Mouse (Mus musculus) stomach, postnatal 0 days (tissue): ENCODE measurements around the gene Flot2. TPM values are rescaled to one million over a fixed set of nuclear protein-coding genes. Genes with fewer than 3 reads are reported as not detected.

Source experiments
- ATAC-seq: fragments of 200-750 bp; cut with Nextera tagmentation; 2 replicates; pipeline ENCODE4 v1.8.0; 2017; ENCODE audit not compliant: low FRiP score, low TSS enrichment
- DNase-seq: peaks from one replicate; pipeline ENCODE4 v3.0.0-alpha.2; 2016; ENCODE audit warnings: low spot score
- H3K27ac ChIP-seq: fragments of 300-500 bp; sonication (generic); replicated peaks from 2 replicates; pipeline ENCODE4 v1.5.1; 2014; ENCODE audit warnings: mild to moderate bottlenecking, control low read depth
- H3K27me3 ChIP-seq: fragments of 300-500 bp; sonication (generic); 2 replicates; pipeline ENCODE4 v1.6.1; 2014; ENCODE audit warnings: low read length; ENCODE audit not compliant: control insufficient read depth, insufficient read depth
- H3K36me3 ChIP-seq: fragments of 300-500 bp; sonication (generic); 2 replicates; pipeline ENCODE4 v1.6.1; 2014; ENCODE audit warnings: low read length, mixed read lengths; ENCODE audit not compliant: control insufficient read depth, insufficient read depth
- H3K4me1 ChIP-seq: fragments of 300-500 bp; sonication (generic); replicated peaks from 2 replicates; pipeline ENCODE4 v1.6.1; 2014; ENCODE audit warnings: antibody characterized with exemption; ENCODE audit not compliant: control insufficient read depth, insufficient read depth
- H3K4me2 ChIP-seq: fragments of 300-500 bp; sonication (generic); replicated peaks from 2 replicates; pipeline ENCODE4 v1.6.1; 2014; ENCODE audit warnings: low read depth, mild to moderate bottlenecking, control low read depth, moderate library complexity
- H3K4me3 ChIP-seq: fragments of 300-500 bp; sonication (generic); 2 replicates; pipeline ENCODE4 v1.5.1; 2014; ENCODE audit warnings: low read depth, low read length, control low read depth
- H3K9ac ChIP-seq: fragments of 300-500 bp; sonication (generic); 2 replicates; pipeline ENCODE4 v1.6.1; 2014; ENCODE audit warnings: mild to moderate bottlenecking, low read length, control low read depth, mixed read lengths
- H3K9me3 ChIP-seq: fragments of 300-500 bp; sonication (generic); 2 replicates; pipeline ENCODE4 v1.6.1; 2016; ENCODE audit warnings: low read length; ENCODE audit not compliant: control insufficient read depth
- CTCF ChIP-seq: IDR thresholded peaks from 2 replicates; pipeline ENCODE4 v1.5.1; 2016; ENCODE audit warnings: antibody characterized with exemption, low read depth, mild to moderate bottlenecking, moderate library complexity
- EP300 ChIP-seq: optimal IDR thresholded peaks from 2 replicates; pipeline ENCODE3; 2016; ENCODE audit warnings: antibody characterized with exemption
- WGBS: fragments of 180-500 bp; shearing (Covaris S2); extraction: QIAGEN DNeasy Blood & Tissue Kit; methylation state at CpG from one replicate; pipeline ENCODE4 v1.1.7; 2014; 5-methylcytosine and 5-hydroxymethylcytosine counted together
- polyA plus RNA-seq: library from polyadenylated mRNA; unstranded; fragments of >200 nt; fragmentation: Nextera tagmentation; extraction: Ambion mirVana; gene quantifications from 2 replicates; pipeline ENCODE4 v1.2.1, GENCODE M21; 2015

Flot2 gene
- polyA plus RNA-seq, 1 experiment from 2014 or later = 30.9 TPM

GRCm38 (mm10) chr11:78053078-78053477 is 15.3 kb downstream of the Flot2 start:
- ATAC-seq (no peak), DNase-seq (no peak)
- Histone ChIP-seq H3K27ac (no peak overlapping the region), H3K36me3 (peaks cover under 1% of the 10 kb centered on the region; the same call in 1 of the 2 replicates), H3K9me3 (no peaks in the 10 kb centered on the region), H3K9ac (no peak overlapping the region), H3K4me3 (no peak overlapping the region), H3K4me1 (no peaks in the 10 kb centered on the region), H3K27me3 (no peaks in the 10 kb centered on the region), H3K4me2 (no peak overlapping the region)
- WGBS = 80% methylated on average over 8 of the region's 8 CpGs
- TF ChIP-seq EP300 (no peak), CTCF (no peak)

- Histone ChIP-seq H3K4me2 (no peak overlapping the region), H3K9me3 (no peaks in the 10 kb centered on the region), H3K36me3 (peaks cover 11% of the 10 kb centered on the region), H3K4me3 (no peak overlapping the region), H3K4me1 (no peaks in the 10 kb centered on the region), H3K27ac (no peak overlapping the region), H3K27me3 (no peaks in the 10 kb centered on the region), H3K9ac (no peak overlapping the region)
- DNase-seq (no peak), ATAC-seq (no peak)
- TF ChIP-seq EP300 (no peak), CTCF (no peak)
- WGBS = 87% methylated on average over 8 of the region's 8 CpGs
Measured at GRCm38 (mm10) chr11:78056946-78057345, 19.2 kb downstream of the Flot2 start.

GRCm38 (mm10) chr11:78059833-78060757 is 22.4 kb downstream of the Flot2 start:
- TF ChIP-seq CTCF (peak; percentile 93), EP300 (no peak)
- H3K4me3 ChIP-seq = no peak overlapping the region
- no peaks in the 10 kb centered on the region for H3K27me3 ChIP-seq
- H3K4me1 ChIP-seq = no peaks in the 10 kb centered on the region
- ATAC-seq = peak; percentile 77
- H3K9me3 ChIP-seq = no peaks in the 10 kb centered on the region
- no peak overlapping the region for H3K4me2 ChIP-seq
- H3K36me3 ChIP-seq = peaks cover 11% of the 10 kb centered on the region
- no peak overlapping the region for H3K27ac ChIP-seq
- no peak overlapping the region for H3K9ac ChIP-seq
- peak; percentile 76 for DNase-seq
- WGBS = 49% methylated on average over 9 of the region's 9 CpGs

GRCm38 (mm10) chr11:78062563-78062962 is 24.8 kb downstream of the Flot2 start:
- no peaks in the 10 kb centered on the region for H3K4me1 ChIP-seq
- peaks cover 11% of the 10 kb centered on the region for H3K36me3 ChIP-seq
- H3K9ac ChIP-seq = no peak overlapping the region
- ATAC-seq (no peak), DNase-seq (no peak)
- WGBS = 90% methylated on average over 1 of the region's 1 CpGs
- no peak overlapping the region for H3K4me3 ChIP-seq
- H3K4me2 ChIP-seq = no peak overlapping the region
- no peaks in the 10 kb centered on the region for H3K9me3 ChIP-seq
- no peak overlapping the region for H3K27ac ChIP-seq
- no peak for TF ChIP-seq CTCF
- no peaks in the 10 kb centered on the region for H3K27me3 ChIP-seq

GRCm38 (mm10) chr11:78065906-78066305 is 28.2 kb downstream of the Flot2 start:
- H3K4me3 ChIP-seq = no peak overlapping the region
- TF ChIP-seq EP300 (no peak), CTCF (no peak)
- H3K9ac ChIP-seq = no peak overlapping the region
- DNase-seq = no peak
- no peaks in the 10 kb centered on the region for H3K27me3 ChIP-seq
- no peak for ATAC-seq
- no peak overlapping the region for H3K4me2 ChIP-seq
- no peaks in the 10 kb centered on the region for H3K36me3 ChIP-seq
- H3K4me1 ChIP-seq = no peaks in the 10 kb centered on the region
- H3K9me3 ChIP-seq = no peaks in the 10 kb centered on the region
- WGBS = 25% methylated on average over 2 of the region's 2 CpGs
- no peak overlapping the region for H3K27ac ChIP-seq

GRCm38 (mm10) chr11:78066641-78067040 is 28.9 kb downstream of the Flot2 start:
- no peak overlapping the region for H3K4me3 ChIP-seq
- H3K36me3 ChIP-seq = no peaks in the 10 kb centered on the region
- H3K27ac ChIP-seq = no peak overlapping the region
- 72% methylated on average over 2 of the region's 2 CpGs for WGBS
- no peaks in the 10 kb centered on the region for H3K27me3 ChIP-seq
- no peak for DNase-seq
- H3K9me3 ChIP-seq = no peaks in the 10 kb centered on the region
- no peak for ATAC-seq
- no peak overlapping the region for H3K9ac ChIP-seq
- no peaks in the 10 kb centered on the region for H3K4me1 ChIP-seq
- no peak overlapping the region for H3K4me2 ChIP-seq
- TF ChIP-seq CTCF (no peak), EP300 (no peak)
